Mouse (Mus musculus) frontal cortex, postnatal 10 days (tissue): ENCODE results near the gene A930009A15Rik.

Experiments used
- DNase-seq, 2 experiments: peaks; one replicate each; pipeline ENCODE4 v3.0.0; 2022; ENCODE audit warnings: low spot score in 2 of 2, mixed read lengths in 1 of 2

Gene A930009A15Rik

GRCm38 (mm10) chr10:115579494-115579893 is 9.7 kb downstream of the A930009A15Rik start:
- no peak for DNase-seq

GRCm38 (mm10) chr10:115581971-115582370 is 12.2 kb downstream of the A930009A15Rik start:
- no peak for DNase-seq

GRCm38 (mm10) chr10:115583071-115583470 is 13.3 kb downstream of the A930009A15Rik start:
- DNase-seq = no peak

- DNase-seq = no peak
These were observed 14.9 kb downstream of the A930009A15Rik start for GRCm38 (mm10) chr10:115584656-115585055.

GRCm38 (mm10) chr10:115585491-115586245 is 15.9 kb downstream of the A930009A15Rik start:
- no peak for DNase-seq

- DNase-seq = no peak
These were observed 16.8 kb downstream of the A930009A15Rik start for GRCm38 (mm10) chr10:115586246-115587231.

GRCm38 (mm10) chr10:115587301-115587969 is 17.6 kb downstream of the A930009A15Rik start, which contains the start of gene Lgr5:
Gene Lgr5 (minus strand): TSS chr10:115587780.
- DNase-seq = peak; percentile 21 to 48

GRCm38 (mm10) chr10:115587979-115588378 is 18.2 kb downstream of the A930009A15Rik start:
- no peak for DNase-seq

GRCm38 (mm10) chr10:115593221-115593620 is 23.4 kb downstream of the A930009A15Rik start:
- no peak for DNase-seq

- DNase-seq = no peak
These were observed 23.9 kb downstream of the A930009A15Rik start for GRCm38 (mm10) chr10:115593651-115594050.

GRCm38 (mm10) chr10:115595748-115596147 is 26.0 kb downstream of the A930009A15Rik start:
- DNase-seq = no peak

GRCm38 (mm10) chr10:115617456-115618287 is 47.9 kb downstream of the A930009A15Rik start:
- DNase-seq = no peak

GRCm38 (mm10) chr10:115618288-115618856 is 48.6 kb downstream of the A930009A15Rik start:
- no peak for DNase-seq

- DNase-seq = no peak
These were observed 53.7 kb downstream of the A930009A15Rik start for GRCm38 (mm10) chr10:115623481-115623880.

GRCm38 (mm10) chr10:115623956-115624671 is 54.3 kb downstream of the A930009A15Rik start:
- peak; percentile 13 to 37 for DNase-seq

- DNase-seq = no peak
These were observed 55.2 kb downstream of the A930009A15Rik start for GRCm38 (mm10) chr10:115624957-115625356.

- DNase-seq = no peak
These were observed 56.9 kb downstream of the A930009A15Rik start for GRCm38 (mm10) chr10:115626678-115627077.
